Mouse (Mus musculus) intestine, embryonic 16.5 days (tissue): ENCODE measurements around the gene Maco1. TPM values are rescaled to one million over a fixed set of nuclear protein-coding genes. Genes with fewer than 3 reads are reported as not detected.

Experiments
- ATAC-seq: fragments of 200-750 bp; cut with Nextera tagmentation; 2 replicates; pipeline ENCODE4 v1.8.0; 2017; ENCODE audit warnings: moderate TSS enrichment, moderate library complexity
- H3K27ac ChIP-seq: fragments of 300-500 bp; sonication (generic); 2 replicates; pipeline ENCODE4 v1.5.1; 2014; ENCODE audit warnings: mild to moderate bottlenecking, low read length
- H3K27me3 ChIP-seq: fragments of 300-500 bp; sonication (generic); replicated peaks from 2 replicates; pipeline ENCODE4 v1.6.1; 2014; ENCODE audit warnings: low read length, control low read depth, mixed read lengths; ENCODE audit not compliant: control insufficient read depth, insufficient read depth
- H3K36me3 ChIP-seq: fragments of 300-500 bp; sonication (generic); 2 replicates; pipeline ENCODE4 v1.6.1; 2014; ENCODE audit warnings: low read length, control low read depth; ENCODE audit not compliant: control insufficient read depth, insufficient read depth
- H3K4me1 ChIP-seq: fragments of 300-500 bp; sonication (generic); 2 replicates; pipeline ENCODE4 v1.6.1; 2014; ENCODE audit warnings: low read length, control low read depth, mixed read lengths; ENCODE audit not compliant: control insufficient read depth, insufficient read depth
- H3K4me2 ChIP-seq: fragments of 300-500 bp; sonication (generic); 2 replicates; pipeline ENCODE4 v1.6.1; 2014; ENCODE audit warnings: low read depth, low read length, control low read depth
- H3K4me3 ChIP-seq: fragments of 300-500 bp; sonication (generic); 2 replicates; pipeline ENCODE4 v1.5.1; 2014; ENCODE audit warnings: mild to moderate bottlenecking, low read length
- H3K9ac ChIP-seq: fragments of 300-500 bp; sonication (generic); 2 replicates; pipeline ENCODE4 v1.6.1; 2014; ENCODE audit warnings: low read depth, low read length
- H3K9me3 ChIP-seq: fragments of 300-500 bp; sonication (generic); 2 replicates; pipeline ENCODE4 v1.6.1; 2016; ENCODE audit warnings: low read length, control low read depth; ENCODE audit not compliant: control insufficient read depth
- WGBS: fragments of 180-500 bp; shearing (Covaris S2); extraction: QIAGEN DNeasy Blood & Tissue Kit; methylation state at CpG from one replicate; pipeline ENCODE4 v1.1.7; 2014; 5-methylcytosine and 5-hydroxymethylcytosine counted together
- polyA plus RNA-seq: library from polyadenylated mRNA; unstranded; fragments of >200 nt; fragmentation: Nextera tagmentation; extraction: Ambion mirVana; gene quantifications from 2 replicates; pipeline ENCODE4 v1.2.1, GENCODE M21; 2015

The Maco1 gene
- polyA plus RNA-seq, 1 experiment from 2014 or later = 25.7 TPM

GRCm38 (mm10) chr4:134754371-134754770, 98.8 kb downstream of the Maco1 start:
- Histone ChIP-seq H3K9me3 (no peaks in the 10 kb centered on the region), H3K9ac (no peak overlapping the region), H3K27ac (peak overlapping the region; percentile 20; the same call in 1 of the 2 replicates), H3K36me3 (0 out of 2 replicates have a peak, but pooled peaks cover 2% of the 10 kb centered on the region), H3K4me3 (no peak overlapping the region), H3K4me1 (peaks cover 31% of the 10 kb centered on the region), H3K4me2 (no peak overlapping the region), H3K27me3 (no peaks in the 10 kb centered on the region)
- 51% methylated on average over 10 of the region's 10 CpGs for WGBS
- no peak for ATAC-seq

- Histone ChIP-seq H3K36me3 (0 out of 2 replicates have a peak, but pooled peaks cover 2% of the 10 kb centered on the region), H3K9ac (no peak overlapping the region), H3K9me3 (no peaks in the 10 kb centered on the region), H3K27ac (peak overlapping the region; percentile 26; the same call in 1 of the 2 replicates), H3K4me3 (no peak overlapping the region), H3K4me2 (no peak overlapping the region), H3K27me3 (no peaks in the 10 kb centered on the region), H3K4me1 (peaks cover 29% of the 10 kb centered on the region)
- 51% methylated on average over 17 of the region's 17 CpGs for WGBS
- peak; percentile 29; the same call in 1 of the 2 replicates for ATAC-seq
Measured at GRCm38 (mm10) chr4:134753516-134754261, 99.5 kb downstream of the Maco1 start.

- H3K27me3 ChIP-seq = no peaks in the 10 kb centered on the region
- WGBS = 66% methylated on average over 11 of the region's 11 CpGs
- no peak for ATAC-seq
- no peak overlapping the region for H3K27ac ChIP-seq
- H3K4me2 ChIP-seq = no peak overlapping the region
- no peak overlapping the region for H3K9ac ChIP-seq
- no peaks in the 10 kb centered on the region for H3K9me3 ChIP-seq
- no peak overlapping the region for H3K4me3 ChIP-seq
- H3K36me3 ChIP-seq = 0 out of 2 replicates have a peak, but pooled peaks cover 2% of the 10 kb centered on the region
- peaks cover 26% of the 10 kb centered on the region for H3K4me1 ChIP-seq
Measured at GRCm38 (mm10) chr4:134752911-134753426, 100.2 kb downstream of the Maco1 start.

Other genes starting within 250 kb of the Maco1 start
- 1.3 and 1.5 TPM in 2 replicates for gene Man1c1, start 149.1 kb downstream of the Maco1 start, polyA plus RNA-seq
- 19.0 and 19.6 TPM in 2 replicates for gene Ldlrap1, start 85.3 kb downstream of the Maco1 start, polyA plus RNA-seq
- 3.6 and 10.1 TPM in 2 replicates for gene Rhd, start 11.2 kb upstream of the Maco1 start, polyA plus RNA-seq
- gene Tmem50a, start 61.7 kb upstream of the Maco1 start, polyA plus RNA-seq = 146 and 155 TPM in 2 replicates
- gene Rsrp1, start 70.2 kb upstream of the Maco1 start, polyA plus RNA-seq = 462 and 467 TPM in 2 replicates
- gene Syf2, start 77.6 kb upstream of the Maco1 start, polyA plus RNA-seq = 62.6 and 65.0 TPM in 2 replicates